Mouse (Mus musculus) olfactory bulb, adult 2 months (tissue): Measurements from ENCODE around the gene Rpain.

Source experiments
- CTCF ChIP-seq: fragments of 200-500 bp; IDR thresholded peaks from 2 replicates; pipeline ENCODE4 v1.5.1; 2012; ENCODE audit warnings: low read depth, mild to moderate bottlenecking, low read length, moderate library complexity; ENCODE audit not compliant: insufficient read depth
- POLR2A ChIP-seq: fragments of 200-500 bp; IDR thresholded peaks from 2 replicates; pipeline ENCODE4 v1.6.1; 2012; ENCODE audit warnings: mild to moderate bottlenecking, low read depth, low read length, moderate library complexity; ENCODE audit not compliant: insufficient read depth

DNA sequence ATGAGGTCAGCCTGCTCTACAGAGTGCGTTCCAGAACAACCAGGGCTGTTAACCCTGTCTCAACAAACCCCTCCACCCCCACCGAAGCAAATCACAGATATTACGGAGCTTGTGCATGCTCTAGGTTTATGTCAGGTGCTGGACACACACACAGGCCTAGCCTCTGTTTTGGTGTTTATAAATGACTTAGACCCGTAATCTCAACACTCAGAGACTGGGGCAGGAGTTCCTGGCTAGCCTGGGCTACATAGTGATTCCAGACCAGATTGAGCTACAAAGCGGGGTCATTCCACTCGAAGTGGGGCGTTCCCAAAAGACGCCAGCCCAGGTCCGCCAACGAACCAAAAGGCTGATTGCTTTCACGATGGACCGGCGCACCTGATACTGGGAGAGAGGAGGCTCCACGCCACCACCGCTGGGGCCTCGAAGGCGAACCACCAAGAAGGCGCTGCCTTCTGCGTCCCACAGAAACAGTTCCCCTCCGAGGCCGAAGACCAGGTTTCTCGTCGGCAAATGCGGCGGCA lies 680 bp upstream of the Rpain start:
- TF ChIP-seq CTCF (no peak), POLR2A (no peak)
